Mouse (Mus musculus) 3T3-L1 (cell line): Measurements from ENCODE around the gene Olfr136.

ENCODE experiments used
- DNase-seq: peaks from one replicate; pipeline ENCODE4 v3.0.0-alpha.2; 2015; ENCODE audit warnings: low read depth, low spot score

Gene Olfr136

DNA sequence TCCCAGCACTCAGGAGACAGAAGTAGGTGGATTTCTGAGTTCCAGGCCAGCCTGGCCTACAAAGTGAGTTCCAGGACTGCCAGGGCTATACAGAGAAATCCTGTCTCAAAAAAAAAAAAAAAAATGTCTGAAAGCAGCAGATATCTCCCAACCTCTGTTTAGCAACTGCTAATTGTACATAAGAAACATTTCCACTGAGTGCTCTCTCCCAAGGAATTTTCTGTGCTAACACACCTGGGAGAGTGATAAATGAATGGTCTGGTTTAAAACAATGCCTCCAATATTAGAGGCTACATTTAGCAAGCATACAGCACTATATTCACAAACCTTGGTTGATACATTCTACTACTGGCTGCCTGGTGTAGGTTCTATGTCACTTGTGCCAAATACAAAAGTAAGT, at the start of gene Olfr136:
Gene Olfr136 (plus strand): TSS at position 301 of the 400 bp plus-strand sequence.
- DNase-seq, result no peak

- no peak for DNase-seq
These were observed 22.2 kb upstream of the Olfr136 start, which contains the start of gene Olfr137 for GRCm38 (mm10) chr17:38307470-38307869. Gene Olfr137, minus strand, starts transcription at chr17:38307570.
